Mouse (Mus musculus) liver, adult 2 months (tissue): ENCODE measurements around the gene Fbxl17. TPM values are rescaled to one million over a fixed set of nuclear protein-coding genes. Genes with fewer than 3 reads are reported as not detected.

ENCODE experiments used
- DNase-seq: peaks from one replicate; pipeline ENCODE4 v3.0.0-alpha.2; 2011; ENCODE audit warnings: low read depth, low spot score; ENCODE audit errors: extremely low read depth
- H3K27ac ChIP-seq: fragments of 200-500 bp; replicated peaks from 2 replicates; pipeline ENCODE4 v1.5.1; 2012; ENCODE audit warnings: low read depth, mild to moderate bottlenecking, control low read depth, inconsistent platforms, low read length; ENCODE audit not compliant: insufficient read depth
- H3K27me3 ChIP-seq: fragments of 200-500 bp; 2 replicates; pipeline ENCODE4 v1.6.1; 2012; ENCODE audit warnings: mild to moderate bottlenecking, moderate library complexity, low read length, inconsistent platforms; ENCODE audit not compliant: control insufficient read depth, insufficient read depth
- H3K36me3 ChIP-seq: fragments of 200-500 bp; 2 replicates; pipeline ENCODE4 v1.6.1; 2012; ENCODE audit warnings: low read length, inconsistent platforms; ENCODE audit not compliant: control insufficient read depth, insufficient read depth
- H3K4me1 ChIP-seq: fragments of 200-500 bp; 2 replicates; pipeline ENCODE4 v1.6.1; 2011; ENCODE audit warnings: low read length; ENCODE audit not compliant: control insufficient read depth, insufficient read depth
- H3K4me3 ChIP-seq: fragments of 200-500 bp; 2 replicates; pipeline ENCODE4 v1.5.1; 2011; ENCODE audit warnings: low read depth, mild to moderate bottlenecking, control low read depth, low read length, moderate library complexity; ENCODE audit not compliant: insufficient read depth
- H3K79me2 ChIP-seq: fragments of 200-500 bp; 2 replicates; pipeline ENCODE4 v1.6.1; 2012; ENCODE audit warnings: inconsistent platforms, mild to moderate bottlenecking, low read length, moderate library complexity; ENCODE audit not compliant: control insufficient read depth, insufficient read depth
- H3K9ac ChIP-seq: fragments of 200-500 bp; 2 replicates; pipeline ENCODE4 v1.6.1; 2012; ENCODE audit warnings: low read depth, mild to moderate bottlenecking, control low read depth, inconsistent platforms, low read length
- CTCF ChIP-seq: fragments of 200-500 bp; IDR thresholded peaks from 2 replicates; pipeline ENCODE4 v1.5.1; 2011; ENCODE audit warnings: low read depth, low read length, control low read depth
- POLR2A ChIP-seq: fragments of 200-500 bp; IDR thresholded peaks from 2 replicates; pipeline ENCODE4 v1.6.1; 2011; ENCODE audit warnings: low read length, control low read depth; ENCODE audit not compliant: insufficient read depth; ENCODE audit errors: extremely low read depth
- WGBS: fragments of 180-500 bp; shearing (Covaris S2); methylation state at CpG from one replicate; pipeline ENCODE4 v1.1.7; 2018; 5-methylcytosine and 5-hydroxymethylcytosine counted together
- polyA plus RNA-seq: library from polyadenylated mRNA; depleted of rRNA; stranded (reverse); fragments of >200 nt; gene quantifications from 2 replicates; pipeline ENCODE4 v1.2.3, GENCODE M21; 2012
- total RNA-seq: library from RNA; depleted of rRNA; stranded (reverse); fragments of >200 nt; gene quantifications from 2 replicates; pipeline ENCODE4 v1.2.3, GENCODE M21; 2014

The Fbxl17 gene
- total and polyA plus RNA-seq, 2 experiments = 5.4 to 12.2 TPM

GRCm38 (mm10) chr17:63236846-63237245, 263.0 kb downstream of the Fbxl17 start:
- Histone ChIP-seq H3K9ac (no peak overlapping the region), H3K27me3 (no peaks in the 10 kb centered on the region), H3K79me2 (0 out of 2 replicates have a peak, but pooled peaks cover 3% of the 10 kb centered on the region), H3K4me3 (no peak overlapping the region), H3K4me1 (peaks cover 2% of the 10 kb centered on the region; the same call in 1 of the 2 replicates), H3K27ac (no peak overlapping the region), H3K36me3 (no peaks in the 10 kb centered on the region)
- DNase-seq = no peak
- TF ChIP-seq CTCF (no peak), POLR2A (no peak)

- no peak overlapping the region for H3K4me3 ChIP-seq
- no peaks in the 10 kb centered on the region for H3K27me3 ChIP-seq
- H3K36me3 ChIP-seq = no peaks in the 10 kb centered on the region
- H3K9ac ChIP-seq = no peak overlapping the region
- H3K79me2 ChIP-seq = 0 out of 2 replicates have a peak, but pooled peaks cover 3% of the 10 kb centered on the region
- 81% methylated on average over 8 of the region's 8 CpGs for WGBS
- H3K27ac ChIP-seq = no peak overlapping the region
- no peak for DNase-seq
- TF ChIP-seq CTCF = no peak
- TF ChIP-seq POLR2A = no peak
- H3K4me1 ChIP-seq = peaks cover 2% of the 10 kb centered on the region; the same call in 1 of the 2 replicates
Measured at GRCm38 (mm10) chr17:63236221-63236620, 263.6 kb downstream of the Fbxl17 start.

- no peak for TF ChIP-seq POLR2A
- TF ChIP-seq CTCF = no peak
- Histone ChIP-seq H3K27me3 (no peaks in the 10 kb centered on the region), H3K4me1 (peaks cover 2% of the 10 kb centered on the region; the same call in 1 of the 2 replicates), H3K4me3 (no peak overlapping the region), H3K79me2 (0 out of 2 replicates have a peak, but pooled peaks cover 3% of the 10 kb centered on the region), H3K9ac (no peak overlapping the region), H3K27ac (no peak overlapping the region), H3K36me3 (no peaks in the 10 kb centered on the region)
- WGBS = 76% methylated on average over 3 of the region's 3 CpGs
- no peak for DNase-seq
Measured at GRCm38 (mm10) chr17:63235821-63236220, 264.0 kb downstream of the Fbxl17 start.

- Histone ChIP-seq H3K4me1 (no peaks in the 10 kb centered on the region), H3K9ac (no peak overlapping the region), H3K4me3 (no peak overlapping the region), H3K27ac (no peak overlapping the region), H3K79me2 (no peaks in the 10 kb centered on the region), H3K36me3 (no peaks in the 10 kb centered on the region; the same call in 1 of the 2 replicates), H3K27me3 (no peaks in the 10 kb centered on the region)
- WGBS = 95% methylated on average over 4 of the region's 4 CpGs
- no peak for DNase-seq
- TF ChIP-seq POLR2A = no peak
Measured at GRCm38 (mm10) chr17:63229111-63229510, 270.7 kb downstream of the Fbxl17 start.

- no peak overlapping the region for H3K27ac ChIP-seq
- no peaks in the 10 kb centered on the region; the same call in 1 of the 2 replicates for H3K79me2 ChIP-seq
- TF ChIP-seq POLR2A (no peak), CTCF (no peak)
- no peaks in the 10 kb centered on the region; the same call in 1 of the 2 replicates for H3K36me3 ChIP-seq
- DNase-seq = no peak
- no peak overlapping the region for H3K4me3 ChIP-seq
- WGBS = 80% methylated on average over 2 of the region's 2 CpGs
- H3K27me3 ChIP-seq = no peaks in the 10 kb centered on the region
- no peaks in the 10 kb centered on the region for H3K4me1 ChIP-seq
- no peak overlapping the region for H3K9ac ChIP-seq
Measured at GRCm38 (mm10) chr17:63226380-63226779, 273.4 kb downstream of the Fbxl17 start.

- no peak for DNase-seq
- Histone ChIP-seq H3K36me3 (no peaks in the 10 kb centered on the region; the same call in 1 of the 2 replicates), H3K79me2 (no peaks in the 10 kb centered on the region; the same call in 1 of the 2 replicates), H3K9ac (no peak overlapping the region), H3K4me1 (no peaks in the 10 kb centered on the region), H3K4me3 (no peak overlapping the region), H3K27me3 (no peaks in the 10 kb centered on the region), H3K27ac (no peak overlapping the region)
- TF ChIP-seq CTCF = no peak
- TF ChIP-seq POLR2A = no peak
- WGBS = 100% methylated on average over 1 of the region's 1 CpGs
Measured at GRCm38 (mm10) chr17:63225959-63226358, 273.9 kb downstream of the Fbxl17 start.
